Mouse (Mus musculus) cerebellum, adult 18-20 months (tissue): ENCODE data around the gene H2-DMb2.

Experiments used
- DNase-seq, 2 experiments: peaks; one replicate each; pipeline ENCODE4 v3.0.0; 2021

H2-DMb2 gene

DNA sequence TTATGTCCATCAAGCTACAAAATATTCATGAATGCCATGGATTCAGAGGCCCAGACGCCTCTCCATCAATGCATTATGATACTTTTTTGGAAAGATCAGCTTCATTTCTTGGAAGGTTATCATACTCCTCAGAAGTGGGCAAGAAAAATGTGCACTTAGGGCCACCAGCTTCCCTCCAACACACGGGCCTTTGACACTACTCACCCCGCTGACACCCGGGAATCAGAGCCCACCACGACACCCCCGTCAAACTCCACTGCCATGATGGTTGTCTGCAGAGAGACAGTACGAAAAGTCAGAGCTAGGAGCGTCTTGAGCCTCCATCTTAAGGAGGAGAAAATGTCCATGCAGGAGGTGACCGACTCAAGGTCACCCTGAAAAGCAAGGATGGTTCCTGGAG is 42.4 kb downstream of the H2-DMb2 start:
- DNase-seq, result no peak

DNA sequence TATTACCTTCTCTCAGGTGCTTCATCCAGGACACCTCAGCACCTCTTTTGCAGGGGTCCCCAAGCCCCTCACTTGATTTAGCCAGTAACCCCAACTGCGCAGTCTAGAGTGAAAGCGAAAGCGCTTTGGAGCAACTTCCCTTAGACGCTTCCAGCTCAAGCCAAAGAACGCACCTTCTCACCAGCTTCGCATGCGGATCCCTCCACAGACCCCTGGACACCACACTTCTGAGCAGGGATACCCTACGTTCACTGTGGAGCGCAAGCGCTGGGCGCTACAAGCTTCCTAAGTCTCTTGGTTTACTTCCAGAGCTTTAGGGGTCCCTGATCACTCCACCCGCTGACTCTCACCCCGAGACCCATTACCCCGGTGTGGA is 43.8 kb downstream of the H2-DMb2 start:
- DNase-seq, result no peak

DNA sequence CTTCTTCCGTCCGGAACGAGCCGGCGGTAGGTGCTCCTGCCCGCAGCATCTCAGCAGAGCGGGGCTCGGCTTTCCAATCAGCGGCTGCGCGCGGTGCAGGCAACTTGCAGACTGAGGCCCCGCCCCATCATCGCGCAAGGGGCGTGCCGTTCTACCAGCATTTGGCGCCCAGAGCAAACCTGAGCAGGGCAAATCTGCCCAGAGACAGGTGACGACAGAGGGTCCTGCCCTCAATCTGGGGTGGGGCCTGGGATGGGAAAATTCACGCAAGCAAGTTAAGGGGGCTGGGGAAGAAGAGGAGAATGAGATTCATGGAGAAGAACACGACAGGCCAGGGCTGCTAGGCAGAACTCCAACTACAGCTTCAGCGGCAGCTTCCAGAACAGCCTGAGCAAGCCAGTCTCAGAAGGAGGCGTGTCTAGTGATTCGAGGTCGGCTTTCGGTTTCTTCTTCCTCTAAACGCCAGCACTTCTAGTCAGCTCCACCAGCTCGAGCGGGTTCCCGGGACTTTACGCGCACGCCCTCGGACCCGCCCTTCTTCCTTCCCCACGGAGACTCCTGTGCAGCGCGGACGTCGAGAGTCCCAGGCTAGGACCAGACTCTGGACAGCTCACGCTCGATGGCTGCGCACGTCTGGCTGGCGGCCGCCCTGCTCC is 44.3 kb downstream of the H2-DMb2 start, which contains the start of the genes Tap1 and Psmb9:
TSS of gene Tap1 (plus strand) at position 293 of the 656 bp plus-strand sequence.
TSS of gene Psmb9 (minus strand) at position 504 of the 656 bp plus-strand sequence.
- peak; percentile 84 to 86 for DNase-seq

DNA sequence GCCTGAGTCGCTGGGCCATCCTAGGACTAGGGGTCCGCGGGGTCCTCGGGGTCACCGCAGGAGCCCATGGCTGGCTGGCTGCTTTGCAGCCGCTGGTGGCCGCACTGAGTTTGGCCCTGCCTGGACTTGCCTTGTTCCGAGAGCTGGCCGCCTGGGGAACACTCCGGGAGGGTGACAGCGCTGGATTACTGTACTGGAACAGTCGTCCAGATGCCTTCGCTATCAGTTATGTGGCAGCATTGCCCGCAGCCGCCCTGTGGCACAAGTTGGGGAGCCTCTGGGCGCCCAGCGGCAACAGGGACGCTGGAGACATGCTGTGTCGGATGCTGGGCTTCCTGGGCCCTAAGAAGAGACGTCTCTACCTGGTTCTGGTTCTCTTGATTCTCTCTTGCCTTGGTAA is 44.9 kb downstream of the H2-DMb2 start:
- no peak for DNase-seq

DNA sequence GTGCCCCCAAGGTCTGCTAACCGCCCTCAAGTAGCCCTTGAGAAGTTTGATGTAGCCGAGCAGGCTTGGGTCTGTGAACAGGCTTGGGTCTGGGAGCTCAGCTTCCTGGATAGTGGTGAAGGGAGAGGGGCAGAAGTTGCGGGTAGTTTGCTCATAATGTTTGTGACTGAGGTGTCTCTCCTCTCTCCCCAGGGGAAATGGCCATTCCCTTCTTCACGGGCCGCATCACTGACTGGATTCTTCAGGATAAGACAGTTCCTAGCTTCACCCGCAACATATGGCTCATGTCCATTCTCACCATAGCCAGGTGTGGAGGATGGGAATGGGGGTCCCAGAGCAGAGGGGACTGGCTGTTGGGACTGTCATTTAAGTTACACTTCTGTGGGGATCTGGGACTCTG is 45.9 kb downstream of the H2-DMb2 start:
- no peak for DNase-seq

DNA sequence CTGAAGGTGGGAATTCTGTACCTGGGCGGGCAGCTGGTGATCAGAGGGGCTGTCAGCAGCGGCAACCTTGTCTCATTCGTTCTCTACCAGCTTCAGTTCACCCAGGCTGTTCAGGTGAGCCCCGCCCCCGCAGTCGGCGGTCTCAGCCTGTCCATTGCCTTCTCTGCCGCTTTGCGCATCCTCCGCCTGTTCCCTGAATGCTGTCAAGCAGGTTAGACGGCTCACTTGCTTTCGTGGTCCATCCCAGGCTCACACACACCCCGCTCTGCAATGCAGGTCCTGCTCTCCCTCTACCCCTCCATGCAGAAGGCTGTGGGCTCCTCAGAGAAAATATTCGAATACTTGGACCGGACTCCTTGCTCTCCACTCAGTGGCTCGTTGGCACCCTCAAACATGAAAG is 49.7 kb downstream of the H2-DMb2 start:
- DNase-seq, result no peak

DNA sequence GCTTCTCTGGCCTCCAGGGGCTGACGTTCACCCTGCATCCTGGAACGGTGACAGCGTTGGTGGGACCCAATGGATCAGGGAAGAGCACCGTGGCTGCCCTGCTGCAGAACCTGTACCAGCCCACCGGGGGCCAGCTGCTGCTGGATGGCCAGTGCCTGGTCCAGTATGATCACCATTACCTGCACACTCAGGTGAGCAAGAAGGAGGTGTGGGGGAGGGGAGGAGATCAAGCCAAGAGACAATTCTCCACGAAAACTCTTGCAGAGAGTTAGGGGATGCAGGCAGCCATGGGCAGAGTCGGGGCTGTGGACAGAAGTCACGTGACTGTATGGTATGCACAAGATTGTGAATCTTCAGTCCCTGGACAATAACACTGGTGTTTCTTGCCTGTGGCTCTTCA is 50.4 kb downstream of the H2-DMb2 start:
- DNase-seq, result no peak

DNA sequence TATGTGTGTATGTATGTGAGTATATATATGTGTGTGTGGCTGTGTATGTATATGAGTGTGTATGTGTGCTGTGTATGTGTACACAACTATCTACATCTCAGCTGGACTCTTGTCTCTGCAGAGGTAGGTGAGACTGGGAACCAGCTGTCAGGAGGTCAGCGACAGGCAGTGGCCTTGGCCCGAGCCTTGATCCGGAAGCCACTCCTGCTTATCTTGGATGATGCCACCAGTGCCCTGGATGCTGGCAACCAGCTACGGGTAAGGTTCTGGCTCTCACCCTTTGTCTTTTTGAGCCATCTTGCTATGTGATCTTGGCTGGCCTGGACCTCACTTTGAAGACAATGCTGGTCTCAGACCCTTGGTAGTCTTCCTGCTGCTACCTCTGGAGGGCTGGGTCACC is 51.6 kb downstream of the H2-DMb2 start:
- DNase-seq, result no peak

DNA sequence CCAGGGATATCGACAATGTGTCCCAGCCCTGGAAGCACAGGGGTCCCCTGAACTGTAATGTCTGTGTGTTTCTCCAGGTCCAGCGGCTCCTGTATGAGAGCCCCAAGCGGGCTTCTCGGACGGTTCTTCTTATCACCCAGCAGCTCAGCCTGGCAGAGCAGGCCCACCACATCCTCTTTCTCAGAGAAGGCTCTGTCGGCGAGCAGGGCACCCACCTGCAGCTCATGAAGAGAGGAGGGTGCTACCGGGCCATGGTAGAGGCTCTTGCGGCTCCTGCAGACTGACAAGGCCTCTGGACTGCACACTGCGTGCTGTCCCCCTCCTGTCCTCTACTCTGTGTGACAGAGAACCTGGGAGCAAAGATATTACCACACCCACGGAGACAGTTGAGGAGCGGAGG is 53.4 kb downstream of the H2-DMb2 start:
- no peak for DNase-seq

DNA sequence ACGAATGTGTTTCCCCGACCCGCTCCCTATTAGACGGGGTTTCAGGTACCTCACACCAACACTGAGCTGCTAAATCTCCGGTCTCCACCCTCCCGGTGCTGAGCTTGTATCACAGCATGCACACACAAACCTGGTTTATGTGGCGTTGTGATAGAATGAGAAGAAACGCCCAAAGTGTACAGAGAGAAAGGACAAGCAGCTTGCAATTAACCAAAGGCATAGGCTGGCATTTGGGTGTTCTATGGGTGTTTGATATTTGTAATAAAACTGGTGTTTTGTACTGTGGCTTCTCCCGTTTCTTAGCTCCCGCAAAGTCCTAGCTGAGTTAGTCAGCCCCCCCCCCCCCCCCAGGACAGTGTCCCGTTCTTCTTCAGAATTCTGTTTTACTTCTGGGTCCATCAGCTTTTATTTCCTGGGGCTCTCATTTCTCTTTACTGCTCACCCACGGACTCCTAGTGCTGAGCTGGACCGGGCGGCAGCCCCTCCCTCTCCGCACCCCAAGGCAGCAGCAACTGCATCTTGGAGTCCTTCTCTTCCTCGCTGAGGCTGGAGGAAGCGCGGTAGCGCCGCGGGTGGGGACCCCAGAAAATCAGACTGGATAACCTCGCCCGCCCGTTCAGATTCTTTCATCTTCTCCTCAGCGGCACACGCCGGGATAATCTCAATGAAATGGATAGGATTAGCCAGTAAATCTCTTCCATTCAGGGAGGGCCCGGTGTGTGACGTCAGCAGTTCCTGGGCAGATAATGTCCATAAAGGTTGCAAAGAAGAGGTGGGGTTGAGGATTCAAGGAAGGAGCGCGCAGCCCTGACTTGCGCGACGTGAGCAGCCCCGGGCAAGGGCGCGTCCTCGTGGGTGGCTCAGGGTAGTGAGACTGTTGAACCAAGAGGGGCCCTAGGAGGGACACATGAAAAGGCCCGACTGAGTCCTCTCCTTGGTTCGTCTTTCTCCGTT is 54.1 kb downstream of the H2-DMb2 start, which contains the start of gene Psmb8:
TSS of gene Psmb8 (plus strand) at position 781 of the 954 bp plus-strand sequence.
- DNase-seq, result peak; percentile 74 to 88

DNA sequence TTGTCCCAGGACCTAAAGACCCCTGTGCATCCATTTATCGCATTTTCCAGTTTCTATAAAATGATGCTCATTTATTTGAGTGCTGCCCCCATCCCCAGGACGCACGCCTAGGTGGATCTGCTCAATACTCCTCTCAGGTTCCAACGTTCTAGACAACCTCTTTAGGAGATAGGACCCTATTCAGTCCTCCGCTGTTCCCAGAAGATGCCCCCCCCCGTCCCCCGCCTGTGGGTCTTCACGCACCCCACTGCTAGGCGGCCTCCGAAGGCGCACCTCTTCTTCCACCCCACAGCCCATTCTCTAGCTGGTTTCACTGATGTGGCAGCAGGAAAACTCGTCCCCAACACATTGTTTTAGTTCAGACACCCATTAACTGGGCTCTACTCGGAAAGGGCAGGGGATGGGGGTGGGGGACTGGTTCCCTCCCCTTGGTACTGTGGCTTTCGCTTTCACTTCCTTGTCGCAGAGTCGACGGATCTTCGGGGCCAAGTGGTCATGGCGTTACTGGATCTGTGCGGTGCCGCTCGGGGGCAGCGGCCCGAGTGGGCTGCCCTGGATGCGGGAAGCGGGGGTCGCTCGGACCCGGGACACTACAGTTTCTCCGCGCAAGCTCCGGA is 54.9 kb downstream of the H2-DMb2 start:
- DNase-seq, result no peak

DNA sequence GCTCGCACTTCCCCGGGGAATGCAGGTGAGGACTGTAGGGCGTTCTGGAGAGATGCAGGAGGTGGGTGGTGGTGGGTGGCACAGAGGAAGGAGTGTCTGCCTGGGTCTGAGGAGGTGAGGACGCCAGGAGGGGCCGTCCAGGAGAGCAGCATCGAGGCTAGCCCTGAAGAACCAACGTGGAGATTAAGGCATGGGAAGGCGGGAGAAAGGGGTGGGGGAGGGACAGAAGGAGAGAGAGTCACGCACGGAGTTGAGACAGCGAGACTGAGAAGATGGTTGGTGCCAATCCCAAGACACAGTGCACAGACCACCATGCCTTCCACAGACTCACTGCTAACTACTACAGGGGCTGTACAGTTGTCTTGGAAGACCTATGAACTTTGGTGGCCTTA is 55.4 kb downstream of the H2-DMb2 start:
- DNase-seq, result no peak

DNA sequence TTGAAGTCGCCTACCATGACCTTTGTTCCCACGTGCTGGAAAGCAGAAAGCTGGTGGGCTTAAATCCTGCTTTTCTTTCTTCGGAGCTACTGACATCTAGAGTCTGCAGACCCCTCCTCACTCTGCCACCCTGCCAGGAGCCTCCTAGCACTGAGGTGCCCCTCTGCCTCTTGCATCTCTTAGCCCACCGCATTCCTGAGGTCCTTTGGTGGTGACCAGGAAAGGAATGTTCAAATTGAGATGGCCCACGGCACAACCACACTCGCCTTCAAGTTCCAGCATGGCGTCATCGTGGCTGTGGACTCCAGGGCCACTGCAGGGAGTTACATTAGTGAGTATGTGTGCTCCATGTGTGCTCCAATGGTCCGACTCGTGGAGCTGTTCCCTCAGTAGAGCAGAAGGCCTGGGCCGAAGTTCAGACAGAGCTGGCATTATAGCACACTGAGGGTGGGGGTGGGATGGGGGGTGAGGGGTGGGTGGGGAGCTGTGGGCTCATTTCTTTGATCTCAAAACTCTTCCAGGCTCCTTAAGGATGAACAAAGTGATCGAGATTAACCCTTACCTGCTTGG is 56.0 kb downstream of the H2-DMb2 start:
- DNase-seq, result no peak

DNA sequence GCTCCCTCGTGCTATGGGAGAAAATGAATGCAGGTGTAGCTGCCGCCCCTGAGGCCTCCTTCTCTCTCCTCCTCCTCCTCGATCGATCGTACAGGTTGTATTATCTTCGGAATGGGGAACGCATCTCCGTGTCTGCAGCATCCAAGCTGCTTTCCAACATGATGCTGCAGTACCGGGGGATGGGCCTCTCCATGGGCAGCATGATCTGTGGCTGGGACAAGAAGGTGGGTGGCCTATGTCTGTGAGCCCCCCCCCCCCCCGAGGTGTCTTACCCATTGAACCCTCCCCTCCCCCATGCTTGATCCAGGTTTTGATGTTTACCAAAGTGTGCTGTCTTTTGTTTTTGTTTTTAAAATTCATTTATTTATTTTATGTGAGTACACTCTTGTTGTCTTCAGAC is 56.9 kb downstream of the H2-DMb2 start:
- no peak for DNase-seq

DNA sequence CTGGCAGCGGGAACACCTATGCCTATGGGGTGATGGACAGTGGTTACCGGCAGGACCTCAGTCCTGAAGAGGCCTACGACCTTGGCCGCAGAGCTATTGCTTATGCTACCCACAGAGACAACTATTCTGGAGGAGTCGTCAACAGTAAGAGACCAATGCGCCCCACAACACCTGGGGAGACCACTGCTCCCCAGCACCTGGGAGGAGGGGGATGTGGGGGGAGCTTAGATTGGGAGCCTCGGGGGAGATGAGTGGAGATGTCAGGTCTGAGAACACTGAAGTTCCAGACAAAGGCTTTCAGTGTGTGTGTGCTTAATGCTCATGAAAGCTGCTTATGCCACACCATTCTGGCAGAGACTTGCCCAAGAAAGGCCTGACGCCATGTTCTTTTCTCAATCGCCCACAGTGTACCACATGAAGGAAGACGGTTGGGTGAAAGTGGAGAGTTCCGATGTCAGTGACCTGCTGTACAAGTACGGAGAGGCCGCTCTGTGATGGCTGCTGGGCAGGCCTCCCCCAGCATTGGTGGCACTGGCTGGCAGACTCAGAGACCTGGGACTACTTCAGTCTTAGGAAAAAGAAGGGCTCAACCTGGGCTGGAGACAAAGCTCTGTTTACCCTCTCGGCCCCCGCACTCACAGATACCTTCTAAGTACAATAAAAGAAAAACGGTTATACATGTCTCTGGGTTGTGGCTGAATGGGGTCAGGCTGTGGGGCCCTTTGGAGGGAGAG is 57.8 kb downstream of the H2-DMb2 start:
- DNase-seq, result no peak
